Mouse (Mus musculus): Measurements from ENCODE around the gene 6330409D20Rik.
A peak's percentile ranks its signal among the peaks of the same experiment; 100 is the strongest.

The 6330409D20Rik gene

DNA sequence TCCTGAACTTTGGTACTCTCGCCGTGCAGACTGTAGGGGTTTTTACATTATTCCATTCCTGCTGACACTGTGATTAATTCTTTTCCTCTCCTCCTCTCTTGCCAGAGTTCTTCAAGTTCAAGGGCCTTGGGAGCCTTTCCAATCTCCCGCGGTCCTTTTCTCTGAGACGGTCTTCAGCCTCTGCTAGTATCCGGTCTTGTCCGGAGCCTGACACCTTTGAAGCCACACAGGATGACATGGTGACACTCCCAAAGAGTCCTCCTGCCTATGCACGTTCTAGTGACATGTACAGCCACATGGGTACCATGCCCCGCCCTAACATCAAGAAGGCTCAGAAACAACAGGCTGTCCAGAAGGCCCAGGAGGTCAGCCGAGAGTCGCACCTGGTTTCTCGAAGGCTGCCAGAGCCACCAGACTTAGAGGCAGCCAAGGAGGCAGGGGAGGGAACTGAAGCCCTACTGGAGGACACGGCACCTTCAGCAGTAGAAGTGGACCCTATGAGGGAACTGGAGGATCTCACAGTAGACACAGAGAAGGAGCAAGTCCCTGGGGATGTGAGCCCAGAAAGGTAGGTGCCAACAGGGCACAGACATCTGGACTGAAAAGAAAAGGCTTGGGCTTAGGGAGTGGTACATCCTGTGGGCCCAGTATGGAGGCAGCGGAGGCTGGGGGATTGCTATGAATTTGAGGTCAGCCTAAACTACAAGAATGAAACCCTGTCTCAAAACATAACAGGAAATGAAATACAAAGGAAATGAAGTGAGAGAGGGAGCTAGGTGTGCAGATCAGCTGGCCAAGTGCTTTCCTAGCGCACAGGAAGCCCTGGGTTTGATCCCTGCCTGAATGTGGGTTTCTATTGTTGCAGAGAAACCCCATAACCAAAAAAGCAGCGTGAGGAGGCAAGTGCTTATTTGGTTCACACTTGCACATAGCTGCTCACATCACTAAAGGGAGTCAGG, 15.7 kb downstream of the 6330409D20Rik start:
- DNase-seq (ENCODE audit: low read depth, low spot score), result no peak

- DNase-seq (ENCODE audit: low read depth, low spot score), result no peak
Measured at GRCm38 (mm10) chr2:32724149-32724548, 16.7 kb downstream of the 6330409D20Rik start.

DNA sequence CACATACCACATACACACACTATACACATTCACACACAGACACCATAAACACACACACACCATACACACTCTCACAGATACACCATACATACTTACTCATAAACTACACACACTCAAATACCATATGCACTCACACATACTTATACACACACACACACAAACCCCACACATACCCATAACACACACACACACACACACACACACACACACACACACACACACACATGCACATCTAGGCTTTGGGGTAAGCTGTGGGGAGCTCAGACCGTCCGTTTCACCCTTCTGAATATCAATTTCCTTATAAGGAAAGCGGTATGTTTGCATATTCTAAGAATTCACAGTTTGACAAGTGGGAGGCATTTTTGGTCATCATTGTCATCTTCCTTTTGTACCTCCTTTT, 18.2 kb downstream of the 6330409D20Rik start:
- no peak for DNase-seq (ENCODE audit: low read depth, low spot score)

GRCm38 (mm10) chr2:32722046-32722445, 18.8 kb downstream of the 6330409D20Rik start:
- no peak for DNase-seq (ENCODE audit: low read depth, low spot score)

- no peak for DNase-seq (ENCODE audit: low read depth, low spot score)
Measured at GRCm38 (mm10) chr2:32720681-32721229, 20.1 kb downstream of the 6330409D20Rik start, which contains the start of gene Sh2d3c. TSS of gene Sh2d3c (plus strand) at chr2:32721055.

GRCm38 (mm10) chr2:32720053-32720452, 20.8 kb downstream of the 6330409D20Rik start:
- no peak for DNase-seq (ENCODE audit: low read depth, low spot score)

- no peak for DNase-seq (ENCODE audit: low read depth, low spot score)
Measured at GRCm38 (mm10) chr2:32718761-32719160, 22.1 kb downstream of the 6330409D20Rik start.

GRCm38 (mm10) chr2:32714987-32715425, 25.8 kb downstream of the 6330409D20Rik start:
- peak; percentile 75 for DNase-seq (ENCODE audit: low read depth, low spot score)

GRCm38 (mm10) chr2:32714117-32714986, 26.5 kb downstream of the 6330409D20Rik start:
- DNase-seq (ENCODE audit: low read depth, low spot score), result no peak

DNA sequence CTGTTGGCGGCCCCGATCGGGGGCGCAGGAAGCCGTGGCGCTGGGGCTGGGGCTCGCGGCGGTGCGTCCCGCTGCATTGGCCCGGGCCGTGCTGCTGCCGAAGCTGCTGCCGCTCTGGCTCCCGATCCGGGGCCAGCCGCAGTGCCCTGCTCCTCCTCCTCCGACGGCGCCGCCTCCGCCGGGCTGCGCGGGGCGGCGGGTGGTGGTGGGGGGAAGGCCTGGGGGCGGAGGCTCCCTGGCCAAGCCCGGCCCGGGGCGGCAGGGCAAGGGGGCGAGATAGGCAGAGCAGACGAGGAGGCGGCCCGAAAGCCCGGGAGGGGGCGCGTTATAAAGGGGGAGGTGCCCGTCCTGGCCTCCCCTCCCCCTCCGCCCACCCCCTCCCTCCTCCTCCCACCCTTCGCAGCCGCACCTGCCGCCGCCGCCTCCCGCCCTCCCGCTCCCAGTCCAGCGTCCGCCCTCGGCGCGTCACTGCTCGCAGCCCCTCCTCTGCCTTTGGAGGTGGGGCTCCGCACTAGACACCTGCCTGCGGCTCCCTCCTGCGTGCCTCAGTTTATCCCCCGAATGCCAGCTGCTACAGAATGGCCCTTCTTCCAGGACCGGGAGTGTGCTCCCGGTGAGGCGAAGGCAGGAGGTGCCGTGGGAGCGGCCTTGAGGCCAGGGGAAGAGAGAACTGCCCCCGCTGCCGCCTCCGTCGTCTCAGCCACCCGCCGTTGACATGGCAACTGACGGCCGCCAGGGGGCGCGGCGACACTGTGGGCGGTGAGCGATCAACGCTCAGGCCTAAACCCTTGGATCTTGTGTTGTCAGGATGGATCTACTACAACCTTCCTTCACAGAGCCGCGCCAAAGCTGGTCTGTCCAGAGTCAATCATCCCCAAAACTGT, 27.6 kb downstream of the 6330409D20Rik start, which contains the start of gene Cdk9:
Gene Cdk9 (minus strand): TSS at position 143 of the 884 bp plus-strand sequence.
- DNase-seq (ENCODE audit: low read depth, low spot score), result peak; percentile 92

- peak; percentile 91 for DNase-seq (ENCODE audit: low read depth, low spot score)
Measured at GRCm38 (mm10) chr2:32712586-32712933, 28.3 kb downstream of the 6330409D20Rik start.

- DNase-seq (ENCODE audit: low read depth, low spot score), result peak; percentile 74
Measured at GRCm38 (mm10) chr2:32712108-32712551, 28.7 kb downstream of the 6330409D20Rik start.

DNA sequence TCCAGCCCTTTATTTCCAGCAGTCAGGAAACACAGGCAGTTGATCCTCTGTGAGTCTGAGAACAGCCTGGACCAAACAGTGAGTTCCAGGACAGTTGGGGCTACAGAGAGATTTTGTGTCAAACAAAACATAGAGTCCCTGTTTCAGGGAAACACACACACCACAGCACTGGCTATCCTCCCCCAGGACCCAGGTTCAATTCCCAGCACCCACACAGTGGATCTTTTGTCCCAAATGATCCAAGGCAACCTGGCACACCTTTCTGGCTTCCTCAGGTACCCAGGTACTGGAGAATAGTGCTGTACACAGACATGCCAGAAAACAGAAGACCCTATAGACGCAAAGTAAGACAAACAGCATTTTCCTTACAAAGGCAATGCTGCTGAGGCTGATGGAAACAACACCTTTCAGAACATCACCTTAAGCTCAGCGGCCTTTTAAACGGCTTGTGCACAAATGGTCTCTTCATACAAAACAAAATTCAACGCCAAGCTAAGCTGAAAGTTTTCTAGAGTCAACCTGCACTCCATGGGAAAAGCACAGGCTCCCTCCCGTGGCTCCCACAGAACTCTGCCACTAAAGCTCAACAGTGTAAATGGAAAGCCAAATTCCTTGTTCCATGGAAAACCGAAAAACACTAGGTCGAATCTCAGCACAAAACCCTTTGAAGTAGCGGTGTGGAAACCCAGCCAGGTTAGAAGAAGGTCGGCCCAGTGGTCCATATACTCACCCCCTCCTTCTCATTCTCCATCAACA, 29.3 kb downstream of the 6330409D20Rik start:
- no peak for DNase-seq (ENCODE audit: low read depth, low spot score)

DNA sequence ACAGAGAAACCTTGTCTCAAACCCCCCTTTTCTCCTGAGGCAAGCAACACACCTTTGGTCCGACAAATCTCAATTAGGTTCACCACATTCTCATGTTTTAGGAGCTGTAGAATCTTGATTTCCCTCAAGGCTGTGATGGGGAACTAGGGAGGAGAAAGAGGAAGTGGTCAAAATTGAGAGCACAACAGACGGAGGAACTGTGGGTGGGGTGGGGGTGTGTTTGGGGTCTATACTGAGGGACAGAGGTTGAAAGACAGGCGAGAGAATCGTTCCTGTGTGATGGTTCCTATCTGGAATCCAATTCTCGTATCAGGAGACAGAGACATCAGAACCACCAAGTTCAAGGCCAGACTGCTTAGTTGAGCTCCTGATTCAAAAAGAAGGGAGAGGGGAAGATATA, 30.4 kb downstream of the 6330409D20Rik start:
- DNase-seq (ENCODE audit: low read depth, low spot score), result no peak

DNA sequence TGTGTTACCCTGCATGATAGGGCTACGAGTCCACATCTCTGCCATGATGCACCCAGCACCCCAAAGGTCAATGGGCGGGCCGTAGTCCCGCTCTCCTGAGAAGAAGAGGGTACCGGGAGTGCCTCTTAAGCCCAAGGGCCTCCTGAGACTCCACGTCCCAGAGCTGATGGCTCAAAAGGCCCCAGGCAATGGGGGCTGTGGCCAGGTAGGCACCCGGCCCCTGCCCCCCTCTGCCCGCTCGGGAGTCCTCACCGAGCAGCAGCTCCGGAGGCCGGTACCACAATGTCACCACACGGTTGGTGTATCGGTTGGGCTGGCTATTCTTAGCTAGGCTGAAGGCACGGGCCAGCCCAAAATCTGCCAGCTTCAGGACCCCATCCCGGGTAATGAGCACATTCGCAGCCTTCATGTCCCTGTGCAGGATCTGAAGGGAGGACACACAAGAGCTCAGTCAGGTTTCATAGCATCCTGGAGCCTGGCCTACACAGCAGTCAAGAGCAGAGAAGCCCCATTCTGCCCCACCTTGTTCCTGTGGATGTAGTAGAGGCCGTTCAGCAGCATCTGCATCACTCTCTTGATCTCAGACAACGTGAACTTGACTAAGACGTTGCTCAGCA, 31.2 kb downstream of the 6330409D20Rik start:
- no peak for DNase-seq (ENCODE audit: low read depth, low spot score)

DNA sequence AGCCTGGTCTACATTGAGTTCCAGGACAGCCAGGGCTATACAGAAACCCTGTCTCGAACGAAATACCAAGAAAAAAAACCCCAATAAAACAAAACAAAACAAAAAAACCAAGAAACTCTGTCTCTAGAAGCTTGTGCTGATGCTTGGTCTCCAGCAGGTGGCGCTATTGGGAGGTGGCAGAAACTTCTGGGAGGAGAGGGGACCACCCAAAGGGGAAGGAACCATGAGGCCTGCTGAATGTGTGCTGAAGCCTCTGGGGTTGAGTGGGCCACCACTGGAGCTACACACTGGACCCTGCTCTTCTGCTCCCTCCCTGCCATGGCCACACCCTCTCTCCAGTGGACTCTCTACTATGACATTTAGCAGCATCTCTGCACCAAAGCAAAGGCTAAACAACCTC, 32.2 kb downstream of the 6330409D20Rik start:
- peak; percentile 89 for DNase-seq (ENCODE audit: low read depth, low spot score)

DNA sequence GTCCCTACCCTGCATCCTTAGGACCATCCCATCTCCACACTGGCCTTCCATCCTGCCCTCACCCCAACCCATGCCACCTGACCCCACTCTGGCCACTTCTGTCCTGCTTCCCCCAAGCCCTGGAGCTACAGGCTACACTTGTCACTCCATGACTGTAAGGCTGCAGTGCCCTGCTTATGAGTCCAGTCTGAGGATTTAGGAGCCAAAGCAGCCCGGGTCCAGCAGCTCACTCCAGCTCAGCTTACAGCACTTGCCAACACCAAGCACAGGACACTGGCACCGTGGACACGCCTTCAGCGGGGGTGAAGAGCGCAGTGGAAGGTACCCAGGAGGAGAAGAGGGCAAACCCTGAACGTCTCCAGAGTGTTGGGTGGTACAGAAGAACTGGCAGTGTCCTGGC, 33.8 kb downstream of the 6330409D20Rik start:
- DNase-seq (ENCODE audit: low read depth, low spot score), result no peak

GRCm38 (mm10) chr2:32705018-32705417, 35.8 kb downstream of the 6330409D20Rik start:
- DNase-seq (ENCODE audit: low read depth, low spot score), result no peak

- DNase-seq (ENCODE audit: low read depth, low spot score), result no peak
Measured at GRCm38 (mm10) chr2:32704021-32704421, 36.8 kb downstream of the 6330409D20Rik start, which contains the start of gene Fpgs. TSS of gene Fpgs (minus strand) at chr2:32704145.

Measured in R1 (cell line).